Mouse (Mus musculus): ENCODE data around the gene 4930430F08Rik. TPM values are rescaled to one million over a fixed set of nuclear protein-coding genes. Genes with fewer than 3 reads are reported as not detected.

The 4930430F08Rik gene
- 13.9 and 15.2 TPM in 2 replicates for polyA plus RNA-seq (2015; fragmentation: Nextera tagmentation; extraction: Ambion mirVana)

GRCm38 (mm10) chr10:100590323-100590722, at the start of gene 4930430F08Rik, which contains the start of gene 1700017N19Rik:
Gene 4930430F08Rik (minus strand): TSS chr10:100590423.
Gene 1700017N19Rik (plus strand): TSS chr10:100590484.
- ATAC-seq (replicated peaks) = no peak
- Histone ChIP-seq H3K4me2 (replicated peaks) (peak within 1 kb of the TSS; percentile 70), H3K27me3 (no peaks in the 10 kb centered on the region), H3K36me3 (no peaks in the 10 kb centered on the region), H3K4me3 (peak within 1 kb of the TSS; percentile 92), H3K9me3 (no peaks in the 10 kb centered on the region), H3K9ac (replicated peaks) (no peak within 1 kb of the TSS), H3K27ac (replicated peaks) (no peak within 1 kb of the TSS), H3K4me1 (peaks cover 5% of the 10 kb centered on the region; the same call in 1 of the 2 replicates)
- WGBS = 69% methylated on average over 1 of the region's 1 CpGs

- Histone ChIP-seq H3K4me3 (no peak overlapping the region), H3K27me3 (no peaks in the 10 kb centered on the region), H3K4me2 (replicated peaks) (peak overlapping the region; percentile 31), H3K4me1 (peaks cover 3% of the 10 kb centered on the region), H3K9me3 (no peaks in the 10 kb centered on the region), H3K9ac (replicated peaks) (0 out of 2 replicates have a peak overlapping the region, but pooled peaks have one; percentile 15), H3K36me3 (no peaks in the 10 kb centered on the region), H3K27ac (replicated peaks) (peak overlapping the region; percentile 60; the same call in 1 of the 2 replicates)
- 27% methylated on average over 20 of the region's 20 CpGs for WGBS
- ATAC-seq (replicated peaks) = peak; percentile 84
Measured at GRCm38 (mm10) chr10:100629762-100630438, 39.7 kb upstream of the 4930430F08Rik start.

- Histone ChIP-seq H3K9ac (replicated peaks) (no peak overlapping the region), H3K27ac (replicated peaks) (no peak overlapping the region), H3K36me3 (no peaks in the 10 kb centered on the region), H3K27me3 (no peaks in the 10 kb centered on the region), H3K4me1 (no peaks in the 10 kb centered on the region), H3K4me2 (replicated peaks) (no peak overlapping the region), H3K9me3 (no peaks in the 10 kb centered on the region), H3K4me3 (no peak overlapping the region)
- no peak for ATAC-seq (replicated peaks)
- WGBS = 86% methylated on average over 3 of the region's 3 CpGs
Measured at GRCm38 (mm10) chr10:100622494-100622893, 32.3 kb upstream of the 4930430F08Rik start.

GRCm38 (mm10) chr10:100620040-100620439, 29.8 kb upstream of the 4930430F08Rik start:
- no peaks in the 10 kb centered on the region for H3K36me3 ChIP-seq
- 92% methylated on average over 12 of the region's 12 CpGs for WGBS

GRCm38 (mm10) chr10:100619474-100619873, 29.3 kb upstream of the 4930430F08Rik start:
- 82% methylated on average over 7 of the region's 7 CpGs for WGBS
- Histone ChIP-seq H3K9me3 (no peaks in the 10 kb centered on the region), H3K9ac (replicated peaks) (no peak overlapping the region), H3K4me3 (no peak overlapping the region), H3K27ac (replicated peaks) (no peak overlapping the region), H3K4me2 (replicated peaks) (no peak overlapping the region), H3K4me1 (no peaks in the 10 kb centered on the region), H3K27me3 (no peaks in the 10 kb centered on the region), H3K36me3 (no peaks in the 10 kb centered on the region)
- ATAC-seq (replicated peaks) = no peak

More at GRCm38 (mm10) chr10:100620040-100620439, 29.8 kb upstream of the 4930430F08Rik start:
- Histone ChIP-seq H3K27ac (replicated peaks) (no peak overlapping the region), H3K27me3 (no peaks in the 10 kb centered on the region), H3K4me3 (no peak overlapping the region), H3K9ac (replicated peaks) (no peak overlapping the region), H3K4me2 (replicated peaks) (no peak overlapping the region), H3K9me3 (no peaks in the 10 kb centered on the region), H3K4me1 (no peaks in the 10 kb centered on the region)
- ATAC-seq (replicated peaks) = no peak

- Histone ChIP-seq H3K4me2 (replicated peaks) (no peak overlapping the region), H3K27me3 (no peaks in the 10 kb centered on the region), H3K9ac (replicated peaks) (no peak overlapping the region), H3K36me3 (no peaks in the 10 kb centered on the region), H3K4me1 (no peaks in the 10 kb centered on the region), H3K4me3 (no peak overlapping the region), H3K27ac (replicated peaks) (no peak overlapping the region), H3K9me3 (no peaks in the 10 kb centered on the region)
- peak; percentile 93 for ATAC-seq (replicated peaks)
- WGBS = 62% methylated on average over 6 of the region's 6 CpGs
Measured at GRCm38 (mm10) chr10:100617233-100617903, 27.1 kb upstream of the 4930430F08Rik start.

- H3K4me1 ChIP-seq = no peaks in the 10 kb centered on the region
- WGBS = 71% methylated on average over 2 of the region's 2 CpGs
- H3K27ac ChIP-seq (replicated peaks) = no peak overlapping the region
Measured at GRCm38 (mm10) chr10:100604254-100604653, 14.0 kb upstream of the 4930430F08Rik start.

GRCm38 (mm10) chr10:100603511-100603910, 13.3 kb upstream of the 4930430F08Rik start:
- H3K4me1 ChIP-seq = no peaks in the 10 kb centered on the region
- H3K36me3 ChIP-seq = no peaks in the 10 kb centered on the region
- no peak overlapping the region for H3K4me3 ChIP-seq
- WGBS = 81% methylated on average over 9 of the region's 9 CpGs
- H3K4me2 ChIP-seq (replicated peaks) = no peak overlapping the region
- H3K9ac ChIP-seq (replicated peaks) = no peak overlapping the region
- no peaks in the 10 kb centered on the region for H3K27me3 ChIP-seq
- H3K9me3 ChIP-seq = no peaks in the 10 kb centered on the region
- ATAC-seq (replicated peaks) = no peak
- no peak overlapping the region for H3K27ac ChIP-seq (replicated peaks)

More at GRCm38 (mm10) chr10:100604254-100604653, 14.0 kb upstream of the 4930430F08Rik start:
- Histone ChIP-seq H3K36me3 (no peaks in the 10 kb centered on the region), H3K4me2 (replicated peaks) (no peak overlapping the region), H3K9ac (replicated peaks) (no peak overlapping the region), H3K27me3 (no peaks in the 10 kb centered on the region), H3K4me3 (no peak overlapping the region), H3K9me3 (no peaks in the 10 kb centered on the region)
- no peak for ATAC-seq (replicated peaks)

- no peaks in the 10 kb centered on the region for H3K36me3 ChIP-seq
- WGBS = 88% methylated on average over 3 of the region's 3 CpGs
Measured at GRCm38 (mm10) chr10:100598339-100598738, 8.1 kb upstream of the 4930430F08Rik start.

GRCm38 (mm10) chr10:100588932-100589388, 1.3 kb downstream of the 4930430F08Rik start:
- peak; percentile 100 for ATAC-seq (replicated peaks)
- Histone ChIP-seq H3K9me3 (no peaks in the 10 kb centered on the region), H3K36me3 (no peaks in the 10 kb centered on the region), H3K4me1 (peaks cover 5% of the 10 kb centered on the region; the same call in 1 of the 2 replicates), H3K4me3 (peak overlapping the region; percentile 92), H3K9ac (replicated peaks) (peak overlapping the region; percentile 94), H3K27ac (replicated peaks) (peak overlapping the region; percentile 85), H3K27me3 (no peaks in the 10 kb centered on the region), H3K4me2 (replicated peaks) (peak overlapping the region; percentile 70)
- under 1% methylated on average over 31 of the region's 31 CpGs for WGBS

More at GRCm38 (mm10) chr10:100598339-100598738, 8.1 kb upstream of the 4930430F08Rik start:
- Histone ChIP-seq H3K4me1 (no peaks in the 10 kb centered on the region), H3K9me3 (no peaks in the 10 kb centered on the region), H3K27me3 (no peaks in the 10 kb centered on the region), H3K27ac (replicated peaks) (no peak overlapping the region), H3K4me3 (no peak overlapping the region), H3K9ac (replicated peaks) (no peak overlapping the region), H3K4me2 (replicated peaks) (no peak overlapping the region)
- no peak for ATAC-seq (replicated peaks)

GRCm38 (mm10) chr10:100588524-100588923, 1.7 kb downstream of the 4930430F08Rik start:
- H3K9ac ChIP-seq (replicated peaks) = peak overlapping the region; percentile 94
- no peaks in the 10 kb centered on the region for H3K27me3 ChIP-seq
- no peaks in the 10 kb centered on the region for H3K36me3 ChIP-seq
- ATAC-seq (replicated peaks) = no peak
- H3K4me1 ChIP-seq = peaks cover 5% of the 10 kb centered on the region; the same call in 1 of the 2 replicates
- H3K4me2 ChIP-seq (replicated peaks) = peak overlapping the region; percentile 70
- H3K27ac ChIP-seq (replicated peaks) = peak overlapping the region; percentile 85
- WGBS = 43% methylated on average over 7 of the region's 7 CpGs
- peak overlapping the region; percentile 92 for H3K4me3 ChIP-seq
- no peaks in the 10 kb centered on the region for H3K9me3 ChIP-seq

GRCm38 (mm10) chr10:100584178-100584577, 6.0 kb downstream of the 4930430F08Rik start:
- no peak for ATAC-seq (replicated peaks)
- H3K4me3 ChIP-seq = no peak overlapping the region
- 87% methylated on average over 3 of the region's 3 CpGs for WGBS

More at GRCm38 (mm10) chr10:100584178-100584577, 6.0 kb downstream of the 4930430F08Rik start:
- Histone ChIP-seq H3K36me3 (no peaks in the 10 kb centered on the region), H3K4me2 (replicated peaks) (no peak overlapping the region), H3K4me1 (peaks cover 5% of the 10 kb centered on the region; the same call in 1 of the 2 replicates), H3K27ac (replicated peaks) (no peak overlapping the region), H3K9ac (replicated peaks) (no peak overlapping the region), H3K27me3 (no peaks in the 10 kb centered on the region), H3K9me3 (no peaks in the 10 kb centered on the region)

All from forebrain, embryonic 15.5 days (tissue).